Mouse (Mus musculus): ENCODE data around the gene Zbtb8b. TPM values are rescaled to one million over a fixed set of nuclear protein-coding genes. Genes with fewer than 3 reads are reported as not detected.

Gene Zbtb8b
- polyA plus RNA-seq, 1 experiment from 2014 or later: 4.7 TPM

DNA sequence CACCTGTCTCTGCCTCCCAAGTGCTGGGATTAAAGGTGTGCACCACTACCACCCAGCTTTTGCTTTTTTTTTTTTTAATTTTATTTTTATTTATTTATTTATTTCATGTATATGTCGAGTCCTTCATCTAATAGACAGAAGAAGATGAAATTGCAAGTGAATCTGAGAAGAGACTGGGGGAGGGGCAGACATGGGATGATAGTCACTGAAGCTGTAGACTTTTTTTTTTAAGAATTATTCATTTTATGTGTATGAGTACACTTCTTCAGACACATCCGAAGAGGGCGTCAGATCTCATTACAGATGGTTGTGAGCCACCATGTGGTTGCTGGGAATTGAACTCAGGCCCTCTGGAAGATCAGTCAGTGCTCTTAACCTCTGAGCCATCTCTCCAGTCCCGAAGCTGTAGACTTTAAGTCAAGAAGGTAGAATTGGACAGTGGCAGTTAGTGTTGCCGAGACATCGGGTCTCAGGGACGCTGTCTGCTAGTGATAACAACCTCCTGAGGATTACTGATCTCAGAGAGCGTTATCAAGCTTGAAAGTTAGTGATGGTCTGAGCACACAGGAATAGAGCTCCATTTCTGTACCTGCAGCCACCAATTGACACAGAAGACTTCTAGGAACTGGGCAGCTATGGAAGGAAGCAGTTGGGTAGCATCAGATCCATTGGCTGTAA lies 54.2 kb downstream of the Zbtb8b start:
- Histone ChIP-seq H3K9ac (no peak overlapping the region), H3K27me3 (replicated peaks) (no peaks in the 10 kb centered on the region), H3K4me3 (no peak overlapping the region), H3K27ac (replicated peaks) (no peak overlapping the region), H3K36me3 (no peaks in the 10 kb centered on the region), H3K9me3 (no peaks in the 10 kb centered on the region), H3K4me2 (no peak overlapping the region), H3K4me1 (peaks cover 5% of the 10 kb centered on the region; the same call in 1 of the 2 replicates)
- ATAC-seq (ENCODE audit: extremely low read depth, insufficient number of reproducible peaks, low FRiP score, low TSS enrichment): no peak
- WGBS: 67% methylated on average over 8 of the region's 8 CpGs

DNA sequence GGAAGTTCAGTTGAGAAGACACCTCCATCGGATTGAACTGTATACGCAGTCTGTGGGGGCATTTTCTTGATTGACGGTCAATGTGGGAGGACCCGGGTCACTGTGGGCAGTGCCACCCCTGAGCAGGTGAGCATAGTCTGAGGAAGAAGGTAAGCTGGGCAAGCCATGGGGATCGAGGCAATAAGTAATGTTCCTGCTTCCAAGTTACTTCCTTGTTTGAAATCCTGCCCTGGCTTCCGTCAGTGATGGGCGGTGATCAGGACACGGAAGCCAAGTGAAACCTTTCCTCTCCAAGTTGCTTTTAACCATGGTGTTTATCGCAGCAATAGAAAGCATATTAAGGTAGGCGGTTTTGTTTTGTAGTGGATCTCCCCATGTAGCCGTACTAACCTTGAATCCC lies 55.0 kb downstream of the Zbtb8b start:
- no peak overlapping the region for H3K9ac ChIP-seq
- WGBS: 81% methylated on average over 11 of the region's 11 CpGs
- H3K4me3 ChIP-seq: no peak overlapping the region
- H3K4me2 ChIP-seq: no peak overlapping the region
- no peaks in the 10 kb centered on the region for H3K36me3 ChIP-seq
- H3K27me3 ChIP-seq (replicated peaks): no peaks in the 10 kb centered on the region
- no peak for ATAC-seq (ENCODE audit: extremely low read depth, insufficient number of reproducible peaks, low FRiP score, low TSS enrichment)
- peaks cover 5% of the 10 kb centered on the region; the same call in 1 of the 2 replicates for H3K4me1 ChIP-seq
- H3K9me3 ChIP-seq: no peaks in the 10 kb centered on the region
- H3K27ac ChIP-seq (replicated peaks): no peak overlapping the region

DNA sequence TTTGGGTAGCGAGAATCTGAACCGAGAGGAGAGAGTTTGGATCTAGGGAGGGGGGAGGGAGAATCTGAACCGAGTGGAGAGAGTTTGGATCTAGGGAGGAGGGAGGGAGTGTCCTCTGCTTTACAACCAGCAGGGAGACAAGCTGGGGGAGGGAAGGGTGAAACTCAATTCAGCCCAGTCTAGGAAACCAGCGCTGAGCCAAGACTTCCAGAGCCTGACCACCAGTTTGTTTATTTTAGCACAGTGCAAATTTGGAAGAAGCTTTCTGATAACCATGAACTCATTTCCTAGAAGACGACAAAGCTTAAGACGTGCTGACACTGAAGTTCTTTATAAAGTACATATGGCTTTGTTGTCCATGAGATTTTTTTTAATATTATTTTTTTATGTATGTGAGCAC lies 56.2 kb downstream of the Zbtb8b start:
- ATAC-seq (ENCODE audit: extremely low read depth, insufficient number of reproducible peaks, low FRiP score, low TSS enrichment): no peak
- peaks cover 5% of the 10 kb centered on the region; the same call in 1 of the 2 replicates for H3K27me3 ChIP-seq (replicated peaks)
- H3K4me2 ChIP-seq: no peak overlapping the region
- no peak overlapping the region for H3K4me3 ChIP-seq
- H3K4me1 ChIP-seq: peaks cover 5% of the 10 kb centered on the region; the same call in 1 of the 2 replicates
- no peaks in the 10 kb centered on the region for H3K9me3 ChIP-seq
- 16% methylated on average over 6 of the region's 6 CpGs for WGBS
- peak overlapping the region; percentile 53; the same call in 1 of the 2 replicates for H3K27ac ChIP-seq (replicated peaks)
- no peaks in the 10 kb centered on the region for H3K36me3 ChIP-seq
- H3K9ac ChIP-seq: no peak overlapping the region

DNA sequence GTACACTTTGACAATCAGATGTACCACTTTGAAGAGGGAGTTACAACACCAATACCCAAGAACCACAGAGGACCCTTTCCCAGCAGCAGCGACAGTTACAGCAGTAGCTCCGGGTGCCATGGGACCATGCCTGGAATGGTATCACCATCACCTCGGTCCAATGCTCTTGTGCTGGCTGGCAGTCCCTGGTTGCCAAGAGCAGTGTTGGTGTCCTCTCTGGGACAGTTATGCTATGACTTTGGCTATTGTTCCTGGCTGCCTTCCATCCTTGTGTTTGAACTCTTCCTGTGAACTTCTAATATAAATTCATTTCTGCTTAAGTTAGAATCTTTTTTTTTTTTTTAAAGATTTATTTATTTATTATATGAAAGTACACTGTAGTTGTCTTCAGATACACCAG lies 57.1 kb downstream of the Zbtb8b start:
- ATAC-seq (ENCODE audit: extremely low read depth, insufficient number of reproducible peaks, low FRiP score, low TSS enrichment): no peak
- 88% methylated on average over 3 of the region's 3 CpGs for WGBS
- Histone ChIP-seq H3K9ac (no peak overlapping the region), H3K27ac (replicated peaks) (no peak overlapping the region), H3K4me2 (no peak overlapping the region), H3K4me1 (peaks cover 5% of the 10 kb centered on the region; the same call in 1 of the 2 replicates), H3K27me3 (replicated peaks) (peaks cover 5% of the 10 kb centered on the region; the same call in 1 of the 2 replicates), H3K9me3 (no peaks in the 10 kb centered on the region), H3K4me3 (no peak overlapping the region), H3K36me3 (no peaks in the 10 kb centered on the region)

DNA sequence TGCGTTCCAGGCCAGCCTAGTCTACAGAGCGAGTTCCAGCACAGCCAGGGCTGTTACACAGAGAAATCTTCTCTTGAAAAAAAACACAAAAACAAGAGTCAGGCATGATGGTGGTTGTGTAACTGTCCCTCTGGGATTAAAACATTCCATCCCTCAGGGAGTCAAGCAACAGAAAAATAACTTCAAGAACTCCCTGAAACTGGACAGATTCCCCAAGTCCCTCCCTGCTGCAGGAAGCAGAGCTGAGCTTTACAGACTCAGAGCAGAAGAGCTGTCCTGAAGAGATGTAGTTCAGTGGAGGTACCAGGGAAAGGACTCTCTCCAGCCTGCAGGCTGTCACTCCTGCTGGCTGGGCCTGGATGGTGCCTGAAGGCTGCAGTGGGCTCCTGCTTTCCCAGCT lies 58.2 kb downstream of the Zbtb8b start:
- H3K4me3 ChIP-seq: no peak overlapping the region
- H3K27ac ChIP-seq (replicated peaks): no peak overlapping the region
- no peak overlapping the region for H3K9ac ChIP-seq
- H3K36me3 ChIP-seq: no peaks in the 10 kb centered on the region
- no peak for ATAC-seq (ENCODE audit: extremely low read depth, insufficient number of reproducible peaks, low FRiP score, low TSS enrichment)
- peaks cover 5% of the 10 kb centered on the region; the same call in 1 of the 2 replicates for H3K27me3 ChIP-seq (replicated peaks)
- H3K4me1 ChIP-seq: peaks cover 8% of the 10 kb centered on the region
- no peaks in the 10 kb centered on the region for H3K9me3 ChIP-seq
- WGBS: 83% methylated on average over 2 of the region's 2 CpGs
- H3K4me2 ChIP-seq: no peak overlapping the region

DNA sequence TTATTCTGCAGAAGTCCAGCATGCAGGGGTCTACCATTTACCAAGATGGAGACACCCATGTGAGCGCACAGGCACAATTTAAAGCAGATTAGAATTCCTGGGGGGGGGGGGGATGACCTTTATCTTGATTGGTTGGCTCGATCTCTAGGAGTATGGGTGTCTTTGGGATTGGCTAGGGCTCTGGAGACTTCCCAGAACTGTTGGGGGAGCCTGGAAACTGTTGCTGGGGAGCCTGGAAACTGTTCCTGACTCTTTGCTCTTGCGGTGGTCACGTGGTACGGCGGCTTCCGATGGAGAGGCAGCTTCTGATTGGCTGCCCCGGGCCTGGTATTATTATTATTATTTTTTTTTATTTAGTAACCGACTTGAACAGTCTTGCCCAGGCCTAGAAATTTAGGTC lies 58.6 kb downstream of the Zbtb8b start:
- Histone ChIP-seq H3K9ac (no peak overlapping the region), H3K4me3 (no peak overlapping the region), H3K4me1 (peaks cover 8% of the 10 kb centered on the region), H3K27ac (replicated peaks) (no peak overlapping the region), H3K36me3 (no peaks in the 10 kb centered on the region), H3K27me3 (replicated peaks) (peaks cover 5% of the 10 kb centered on the region; the same call in 1 of the 2 replicates), H3K9me3 (no peaks in the 10 kb centered on the region), H3K4me2 (no peak overlapping the region)
- WGBS: 82% methylated on average over 9 of the region's 9 CpGs
- no peak for ATAC-seq (ENCODE audit: extremely low read depth, insufficient number of reproducible peaks, low FRiP score, low TSS enrichment)

DNA sequence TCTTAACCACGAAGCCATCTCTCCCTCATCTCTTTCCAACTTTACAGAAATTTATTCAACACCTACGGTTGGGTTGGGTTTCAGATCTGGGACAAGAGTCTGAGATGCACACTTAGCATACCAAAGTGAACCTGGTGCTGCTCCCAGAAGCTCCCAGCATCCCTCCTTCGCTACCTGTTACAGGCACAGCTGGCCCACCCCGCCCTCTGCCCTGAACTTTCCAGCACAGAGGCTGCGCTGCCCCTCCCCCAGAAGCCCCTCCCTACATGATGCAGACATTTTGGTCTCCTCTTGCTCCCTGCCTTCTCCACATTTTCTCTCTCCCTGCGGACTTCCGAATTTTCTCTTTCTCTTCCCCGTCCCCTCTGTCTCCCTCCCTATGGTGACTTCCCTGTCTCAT lies 59.5 kb downstream of the Zbtb8b start:
- no peak overlapping the region for H3K27ac ChIP-seq (replicated peaks)
- no peaks in the 10 kb centered on the region for H3K9me3 ChIP-seq
- ATAC-seq (ENCODE audit: extremely low read depth, insufficient number of reproducible peaks, low FRiP score, low TSS enrichment): no peak
- no peak overlapping the region for H3K4me3 ChIP-seq
- H3K9ac ChIP-seq: no peak overlapping the region
- H3K27me3 ChIP-seq (replicated peaks): peaks cover 5% of the 10 kb centered on the region; the same call in 1 of the 2 replicates
- no peaks in the 10 kb centered on the region for H3K36me3 ChIP-seq
- H3K4me2 ChIP-seq: no peak overlapping the region
- H3K4me1 ChIP-seq: peaks cover 8% of the 10 kb centered on the region
- WGBS: 68% methylated on average over 8 of the region's 8 CpGs

DNA sequence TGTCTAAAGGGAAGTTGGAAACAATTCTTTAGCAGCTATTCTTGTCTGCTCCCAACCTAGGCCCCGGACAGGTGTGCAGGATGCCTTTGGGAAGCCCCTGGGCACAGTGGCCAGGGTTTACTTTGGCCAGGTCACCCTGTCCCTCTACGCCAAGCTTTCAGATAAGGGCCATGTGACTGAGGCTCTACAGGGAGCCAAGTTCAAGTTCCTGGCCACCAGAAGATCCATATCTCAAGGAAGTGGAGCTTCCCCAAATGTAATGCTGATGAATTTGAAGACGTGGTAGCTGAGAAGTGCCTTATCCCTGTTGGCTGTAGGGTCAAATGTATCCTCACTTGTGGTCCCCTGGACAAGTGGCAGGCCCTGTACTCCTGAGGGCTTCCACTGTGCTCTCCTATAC lies 60.8 kb downstream of the Zbtb8b start:
- Histone ChIP-seq H3K27ac (replicated peaks) (no peak overlapping the region), H3K9ac (no peak overlapping the region), H3K4me3 (no peak overlapping the region), H3K9me3 (no peaks in the 10 kb centered on the region), H3K4me1 (peaks cover 8% of the 10 kb centered on the region), H3K27me3 (replicated peaks) (peaks cover 5% of the 10 kb centered on the region; the same call in 1 of the 2 replicates), H3K4me2 (no peak overlapping the region), H3K36me3 (no peaks in the 10 kb centered on the region)
- no peak for ATAC-seq (ENCODE audit: extremely low read depth, insufficient number of reproducible peaks, low FRiP score, low TSS enrichment)
- 54% methylated on average over 3 of the region's 3 CpGs for WGBS

DNA sequence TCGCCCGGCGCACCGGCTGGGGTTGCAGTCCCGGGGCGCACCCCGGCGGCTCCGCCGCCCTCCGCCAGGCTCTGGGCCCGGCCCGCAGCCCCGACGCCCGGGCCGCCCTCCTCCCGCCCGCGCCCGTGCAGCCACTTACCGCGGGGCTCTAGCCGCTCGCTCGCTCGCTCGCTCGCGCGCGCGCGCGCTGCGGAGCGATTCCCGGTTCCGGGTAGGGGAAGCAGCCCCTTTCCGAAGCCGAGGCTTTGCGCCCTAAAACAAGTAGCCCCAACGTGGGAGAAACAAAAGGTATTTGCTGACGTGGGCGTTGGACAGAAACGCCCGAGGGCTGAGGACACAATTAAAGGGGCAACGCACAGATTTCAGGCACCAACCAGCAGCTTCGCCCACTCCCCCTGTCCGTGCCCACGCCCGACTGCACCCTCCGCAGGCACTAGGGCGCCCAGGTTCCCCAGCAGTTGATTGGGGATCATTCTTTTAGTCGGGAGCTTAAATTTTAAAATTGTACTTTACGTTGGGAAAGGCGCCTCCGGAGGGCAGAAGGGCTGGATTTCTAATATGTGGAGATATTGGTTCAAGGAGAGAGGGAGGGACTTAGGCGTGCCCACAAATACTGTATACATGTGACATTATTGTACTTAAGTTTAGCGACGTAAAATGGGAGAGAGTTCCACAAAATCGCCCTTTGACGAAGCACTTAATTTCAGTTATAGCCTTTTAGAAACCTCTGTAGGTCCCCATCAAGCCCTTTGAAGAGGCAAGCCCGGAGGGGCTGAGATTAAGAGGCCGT lies 62.9 kb downstream of the Zbtb8b start, which contains the start of gene Zbtb8a:
Gene Zbtb8a, minus strand, starts transcription at position 516 of the 790 bp plus-strand sequence.
- H3K9me3 ChIP-seq: no peaks in the 10 kb centered on the region
- peak within 1 kb of the TSS; percentile 87 for H3K27ac ChIP-seq (replicated peaks)
- 0 out of 2 replicates have a peak, but pooled peaks have one; percentile 42 for ATAC-seq (ENCODE audit: extremely low read depth, insufficient number of reproducible peaks, low FRiP score, low TSS enrichment)
- peak within 1 kb of the TSS; percentile 86 for H3K4me3 ChIP-seq
- H3K36me3 ChIP-seq: no peaks in the 10 kb centered on the region
- 2% methylated on average over 41 of the region's 65 CpGs for WGBS
- H3K9ac ChIP-seq: peak within 1 kb of the TSS; percentile 96
- peaks cover 3% of the 10 kb centered on the region; the same call in 1 of the 2 replicates for H3K4me1 ChIP-seq
- peaks cover 5% of the 10 kb centered on the region; the same call in 1 of the 2 replicates for H3K27me3 ChIP-seq (replicated peaks)
- peak within 1 kb of the TSS; percentile 81 for H3K4me2 ChIP-seq

DNA sequence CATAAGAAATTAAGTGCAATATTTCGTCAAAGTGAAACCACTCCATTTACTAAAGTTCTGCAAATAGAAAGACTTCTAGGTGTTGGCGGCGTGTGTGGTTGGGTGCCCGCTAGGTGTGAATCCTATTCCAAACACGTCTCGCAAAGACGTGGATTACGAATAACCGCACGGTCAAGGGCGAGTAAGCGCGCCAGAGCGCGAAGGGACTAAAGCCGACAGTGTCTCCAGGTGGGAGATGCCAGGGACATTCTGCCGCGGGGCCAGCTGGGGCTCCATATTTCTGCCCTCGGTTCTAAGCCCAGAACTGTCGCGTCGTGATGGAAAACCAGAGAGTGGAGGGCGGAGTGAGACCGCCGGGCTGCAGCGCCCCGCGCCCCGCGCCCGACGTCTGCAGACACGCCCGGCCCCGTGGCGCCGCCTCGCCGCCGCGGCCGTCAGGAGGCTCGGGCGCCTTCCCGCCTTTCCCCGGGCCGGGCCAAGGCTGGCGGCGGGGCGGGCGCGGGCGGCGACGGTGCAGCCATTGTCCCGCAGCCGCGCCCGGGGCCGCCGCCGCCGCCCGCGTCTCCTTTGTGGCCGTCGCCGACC lies 63.6 kb downstream of the Zbtb8b start:
- H3K9me3 ChIP-seq: no peaks in the 10 kb centered on the region
- H3K9ac ChIP-seq: peak overlapping the region; percentile 96
- ATAC-seq (ENCODE audit: extremely low read depth, insufficient number of reproducible peaks, low FRiP score, low TSS enrichment): no peak; the same call in 1 of the 2 replicates
- H3K4me3 ChIP-seq: peak overlapping the region; percentile 86
- H3K27ac ChIP-seq (replicated peaks): peak overlapping the region; percentile 87
- WGBS: 0% methylated on average over 44 of the region's 68 CpGs
- H3K4me2 ChIP-seq: peak overlapping the region; percentile 81
- H3K4me1 ChIP-seq: peaks cover 3% of the 10 kb centered on the region; the same call in 1 of the 2 replicates
- no peaks in the 10 kb centered on the region for H3K36me3 ChIP-seq
- H3K27me3 ChIP-seq (replicated peaks): peaks cover 5% of the 10 kb centered on the region; the same call in 1 of the 2 replicates

DNA sequence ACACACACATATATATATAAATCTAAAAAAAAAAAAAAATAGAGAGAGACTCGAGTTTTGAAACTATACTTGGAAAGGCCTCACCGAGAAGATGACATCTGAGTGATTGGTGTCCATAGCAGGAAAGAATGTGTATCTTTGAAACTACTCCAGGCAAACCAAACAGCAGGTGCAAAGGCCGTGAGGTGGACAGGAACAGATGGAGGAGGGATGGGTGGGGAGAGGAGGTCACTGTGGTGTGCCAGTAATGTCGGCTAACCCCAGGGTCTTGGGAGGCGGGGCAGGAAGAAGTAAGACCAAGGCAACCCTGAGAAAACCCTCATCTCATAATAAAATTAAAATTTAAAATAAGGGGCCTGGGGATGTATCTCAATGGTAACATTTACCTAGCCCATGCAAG lies 64.8 kb downstream of the Zbtb8b start:
- Histone ChIP-seq H3K4me2 (no peak overlapping the region), H3K4me1 (peaks cover 3% of the 10 kb centered on the region; the same call in 1 of the 2 replicates), H3K9me3 (no peaks in the 10 kb centered on the region), H3K4me3 (no peak overlapping the region), H3K27ac (replicated peaks) (no peak overlapping the region), H3K36me3 (no peaks in the 10 kb centered on the region), H3K9ac (no peak overlapping the region), H3K27me3 (replicated peaks) (peaks cover 5% of the 10 kb centered on the region; the same call in 1 of the 2 replicates)
- ATAC-seq (ENCODE audit: extremely low read depth, insufficient number of reproducible peaks, low FRiP score, low TSS enrichment): no peak
- WGBS: 75% methylated on average over 5 of the region's 5 CpGs
